Mouse (Mus musculus): ENCODE results near the gene Tnfrsf4.

Gene Tnfrsf4

GRCm38 (mm10) chr4:156013637-156014036 lies at the start of gene Tnfrsf4:
TSS of gene Tnfrsf4 (plus strand) at chr4:156013843.
- in situ Hi-C loops (cut with MboI, MseI) = no loop called here

- in situ Hi-C loops (cut with MboI, MseI) = loop anchor here (5.0 kb wide), 1 partner anchor 68 kb away; no protein-coding TSS in a partner anchor
These were observed 49.2 kb upstream of the Tnfrsf4 start for GRCm38 (mm10) chr4:155964396-155964795.

GRCm38 (mm10) chr4:155969043-155969653 lies 44.5 kb upstream of the Tnfrsf4 start:
- in situ Hi-C loops (cut with MboI, MseI) = no loop called here

DNA sequence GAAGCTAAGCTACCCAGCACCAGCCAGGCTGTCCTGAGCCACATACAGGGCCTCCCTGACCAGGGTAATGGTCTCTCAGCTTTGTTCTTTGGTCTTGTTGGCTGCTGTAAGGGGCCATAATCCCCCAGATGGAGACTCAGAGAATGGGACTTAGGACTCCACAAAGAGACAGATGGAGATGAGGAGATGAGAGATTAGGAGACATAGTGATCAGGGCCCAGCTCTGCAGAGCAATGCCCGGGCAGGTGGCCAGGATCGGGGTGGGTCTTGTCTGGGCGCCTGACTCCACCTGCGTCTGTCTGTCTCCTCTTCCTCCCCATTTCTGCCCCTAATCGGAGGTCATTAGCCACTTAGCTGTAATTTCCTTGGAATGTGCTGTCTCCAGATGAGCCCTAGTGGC lies 43.4 kb upstream of the Tnfrsf4 start:
- in situ Hi-C loops (cut with MboI, MseI) = loop anchor here (5.0 kb wide), 1 partner anchor 63 kb away; no protein-coding TSS in a partner anchor

DNA sequence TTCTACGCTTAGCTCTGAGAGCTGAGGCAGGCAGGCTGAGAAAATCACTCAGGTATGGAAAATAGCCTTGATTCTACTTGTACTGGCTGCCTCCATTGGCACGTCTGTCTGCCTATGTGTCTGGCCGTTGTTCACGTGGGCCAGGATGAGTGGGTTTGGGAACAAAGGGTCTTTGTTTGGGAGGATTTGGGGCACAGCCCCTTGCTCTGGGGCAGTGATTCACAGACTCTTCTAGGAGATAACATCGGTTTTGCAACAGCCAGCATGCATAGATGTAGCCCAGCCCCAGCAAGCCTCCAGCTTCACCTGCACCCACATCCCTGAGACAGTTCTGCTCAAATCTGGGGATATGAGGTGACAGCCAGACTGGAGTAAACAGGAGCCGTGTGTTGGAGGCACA lies 41.0 kb upstream of the Tnfrsf4 start:
- in situ Hi-C loops (cut with MboI, MseI) = loop anchor here (5.0 kb wide), 1 partner anchor 65 kb away; no protein-coding TSS in a partner anchor

DNA sequence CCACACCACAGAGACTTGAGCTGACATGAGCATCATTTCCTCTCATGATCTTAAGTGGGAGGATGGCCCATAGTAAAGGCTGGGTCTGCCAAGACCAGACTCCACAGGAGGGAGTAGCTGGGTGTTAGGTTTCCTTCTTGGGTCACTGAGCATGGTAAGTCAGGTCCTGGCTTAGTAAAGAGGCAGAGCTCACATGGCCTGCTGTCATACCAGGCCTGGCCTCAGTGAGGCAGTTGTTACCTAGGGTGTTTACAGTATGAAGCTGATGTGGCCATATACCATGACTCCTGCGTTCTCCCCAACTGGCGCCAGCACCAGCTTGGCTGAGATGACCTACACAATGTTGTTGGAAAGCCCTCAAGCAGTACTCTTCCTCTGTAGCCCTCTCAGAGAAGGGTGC lies 40.4 kb upstream of the Tnfrsf4 start:
- in situ Hi-C loops (cut with MboI, MseI) = loop anchor here (5.0 kb wide), 1 partner anchor 66 kb away; no protein-coding TSS in a partner anchor

- in situ Hi-C loops (cut with MboI, MseI) = no loop called here
These were observed 32.1 kb upstream of the Tnfrsf4 start for GRCm38 (mm10) chr4:155981436-155982082.

DNA sequence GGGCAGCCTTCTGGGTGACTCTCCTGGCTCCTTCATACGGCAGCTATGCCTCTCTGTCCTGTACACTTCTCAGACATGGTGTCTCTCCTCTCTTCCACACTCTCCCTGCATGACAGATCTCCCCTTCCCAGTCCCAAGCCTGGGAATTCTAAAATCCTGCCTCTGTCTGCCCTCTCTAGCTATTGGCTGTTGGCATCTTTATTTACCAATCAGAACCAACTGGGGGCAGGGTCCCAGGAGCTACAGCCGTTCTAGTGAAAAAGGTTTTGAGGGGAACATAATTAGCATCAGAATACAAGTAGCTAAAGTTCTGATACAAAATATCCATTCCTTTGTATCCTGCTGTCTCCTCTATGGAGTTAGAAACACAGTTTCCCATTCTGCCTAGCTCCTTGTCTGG lies 29.9 kb upstream of the Tnfrsf4 start:
- in situ Hi-C loops (cut with MboI, MseI) = no loop called here

DNA sequence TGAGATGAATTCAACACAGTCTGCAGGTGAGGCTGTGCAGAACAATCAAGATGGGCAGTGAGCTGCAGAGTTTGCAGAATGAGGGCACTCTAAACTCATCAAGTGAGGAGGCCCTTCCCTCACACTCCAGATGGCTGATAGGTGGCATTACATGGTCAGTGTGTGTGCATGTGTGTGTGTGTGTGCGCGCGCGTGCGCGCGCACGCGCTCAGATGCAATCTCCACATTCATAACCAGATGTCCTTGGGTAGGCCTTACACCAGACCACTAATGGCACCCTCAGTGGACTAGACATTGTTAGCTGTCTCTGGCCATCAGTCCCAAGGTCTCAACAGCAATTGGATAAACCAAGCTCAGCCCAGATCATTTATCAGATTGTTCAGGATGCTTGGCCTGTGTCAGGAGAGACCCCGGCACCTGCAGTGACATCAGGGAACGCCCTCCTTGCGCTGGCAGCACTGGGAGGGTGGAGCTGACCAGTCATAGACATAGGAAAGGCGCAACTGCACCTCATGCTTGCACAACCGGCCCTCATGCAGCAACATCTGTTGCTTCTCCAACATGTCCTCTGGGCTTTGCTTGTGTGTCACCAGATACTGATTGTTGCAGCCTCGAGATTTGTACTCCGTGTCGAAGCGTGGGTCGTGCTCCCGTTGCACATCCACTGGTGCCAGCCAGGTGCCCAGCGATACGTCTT lies 22.3 kb upstream of the Tnfrsf4 start:
- in situ Hi-C loops (cut with MboI, MseI) = no loop called here

DNA sequence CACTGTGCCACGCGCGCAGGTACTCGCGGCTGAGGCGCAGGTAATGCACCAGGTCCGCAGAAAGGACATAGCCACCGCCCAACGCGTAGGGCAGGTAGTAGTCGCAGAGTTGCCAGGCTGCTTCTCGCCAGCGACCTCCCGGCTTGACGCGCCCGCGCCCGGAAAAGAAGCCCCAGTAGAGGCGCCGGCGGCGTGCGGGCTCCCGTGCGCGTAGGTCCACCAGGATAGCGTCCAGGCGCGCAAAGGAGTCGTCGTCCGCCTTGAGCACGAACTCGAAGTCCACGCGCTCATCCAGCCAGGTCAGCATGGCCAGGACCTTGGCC lies 21.8 kb upstream of the Tnfrsf4 start:
- in situ Hi-C loops (cut with MboI, MseI) = no loop called here

- in situ Hi-C loops (cut with MboI, MseI) = no loop called here
These were observed 21.3 kb upstream of the Tnfrsf4 start, which contains the start of the genes B3galt6 and Sdf4 for GRCm38 (mm10) chr4:155992241-155992905. TSS of gene B3galt6 (minus strand) at chr4:155992649. TSS of gene Sdf4 (plus strand) at chr4:155992872.

GRCm38 (mm10) chr4:155992906-155993547 lies 20.6 kb upstream of the Tnfrsf4 start:
- in situ Hi-C loops (cut with MboI, MseI) = no loop called here

- in situ Hi-C loops (cut with MboI, MseI) = no loop called here
These were observed 20.0 kb upstream of the Tnfrsf4 start for GRCm38 (mm10) chr4:155993606-155994005.

DNA sequence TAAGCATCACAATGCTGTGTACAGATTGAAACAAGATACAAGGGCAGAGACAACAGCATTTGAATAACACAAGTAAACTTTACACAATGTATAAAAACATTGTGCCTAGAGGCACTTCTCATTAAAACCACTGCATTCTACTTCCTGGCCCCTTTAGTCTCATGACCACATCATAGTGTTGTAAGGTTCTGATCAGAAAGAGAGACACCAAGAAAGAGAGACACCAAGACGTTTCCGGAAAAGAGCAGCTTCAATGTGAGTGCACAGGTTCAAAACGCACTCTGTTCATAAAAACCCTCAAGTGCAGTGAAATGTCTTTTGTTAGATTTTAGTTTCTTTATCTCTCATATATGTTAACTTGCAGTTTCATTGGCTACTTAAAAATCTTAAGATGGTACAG lies 9.5 kb upstream of the Tnfrsf4 start:
- in situ Hi-C loops (cut with MboI, MseI) = no loop called here

- in situ Hi-C loops (cut with MboI, MseI) = no loop called here
These were observed 5.3 kb upstream of the Tnfrsf4 start for GRCm38 (mm10) chr4:156008369-156008768.

DNA sequence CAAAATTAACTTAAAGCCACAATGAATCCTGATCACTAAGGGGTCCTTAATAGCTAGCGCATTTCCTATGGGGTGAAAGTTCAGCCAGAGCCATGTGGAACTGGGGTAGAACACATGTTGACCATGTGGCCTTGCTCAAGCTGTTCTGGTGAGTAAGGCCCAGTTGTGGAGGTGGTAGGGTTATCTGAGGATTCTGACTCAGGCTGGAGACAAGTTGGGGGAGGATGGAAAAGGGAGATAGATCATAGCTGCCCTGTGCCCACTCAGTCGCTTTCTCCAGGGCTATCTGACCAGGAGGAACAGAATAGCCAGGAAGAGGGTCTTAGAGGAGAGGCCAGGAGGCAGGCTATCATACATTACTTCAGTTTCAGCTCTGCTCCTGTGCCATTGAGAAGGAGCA lies 793 bp downstream of the Tnfrsf4 start:
- in situ Hi-C loops (cut with MboI, MseI) = no loop called here

GRCm38 (mm10) chr4:156019771-156020170 lies 6.1 kb downstream of the Tnfrsf4 start:
- in situ Hi-C loops (cut with MboI, MseI) = no loop called here

DNA sequence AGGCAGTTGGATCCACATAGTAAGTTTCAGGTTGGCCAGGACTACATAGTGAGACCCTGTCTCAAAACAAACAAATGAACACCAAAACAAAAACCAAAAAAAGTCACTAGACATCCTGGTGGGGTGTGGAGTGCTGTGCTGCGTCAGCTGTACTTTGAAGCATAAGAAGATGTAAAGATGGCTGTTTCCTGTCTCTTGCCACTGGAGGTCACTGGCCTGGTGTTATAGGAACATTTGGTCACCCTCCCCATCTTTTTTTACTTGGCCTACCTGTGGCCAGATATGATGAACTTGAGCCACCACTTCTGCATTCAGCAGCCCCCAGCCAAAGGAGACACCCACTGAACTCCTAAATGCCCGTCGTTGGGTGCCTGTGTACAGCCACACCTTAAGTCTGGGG lies 7.7 kb downstream of the Tnfrsf4 start:
- in situ Hi-C loops (cut with MboI, MseI) = no loop called here

DNA sequence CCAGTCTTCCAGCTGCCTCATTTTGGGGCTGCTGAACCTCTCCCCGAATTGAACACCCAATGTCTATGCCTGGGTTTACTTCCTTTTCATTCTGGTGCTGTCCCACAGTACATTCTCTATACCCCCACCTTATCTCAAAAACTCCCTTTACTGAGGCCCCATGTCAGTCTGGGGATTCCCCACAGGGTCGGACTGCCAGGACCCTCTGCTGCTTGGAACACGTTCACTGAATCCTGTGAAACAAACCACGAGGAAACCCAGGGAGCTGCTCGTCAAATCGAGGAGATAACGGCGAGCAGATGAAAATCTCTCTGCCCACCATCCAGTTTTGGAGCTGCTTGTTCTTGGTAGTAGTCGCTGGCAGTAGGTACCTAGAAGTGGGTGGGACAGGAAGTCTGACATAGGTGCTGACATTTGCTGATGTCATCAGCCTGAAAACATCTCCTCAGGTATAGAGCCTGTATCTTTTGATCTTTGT lies 8.3 kb downstream of the Tnfrsf4 start:
- in situ Hi-C loops (cut with MboI, MseI) = no loop called here

DNA sequence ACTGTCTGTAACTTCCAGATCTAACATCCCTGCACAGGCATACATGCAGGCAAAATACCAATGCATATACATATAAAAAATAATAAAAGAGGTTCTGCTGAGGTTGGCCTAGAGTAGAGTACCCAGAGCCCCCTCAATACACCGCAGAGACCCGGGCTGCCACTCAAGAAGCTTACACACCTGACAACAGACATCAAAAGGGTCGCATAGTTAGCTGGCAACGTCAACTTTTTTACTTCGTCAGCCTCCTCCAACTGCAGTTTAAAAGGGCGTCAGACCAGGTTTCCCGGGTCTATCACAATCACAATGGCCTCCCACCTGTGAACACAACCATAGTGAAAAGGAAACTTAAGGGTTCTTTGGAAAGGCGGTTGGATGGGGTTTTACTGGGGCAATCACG lies 9.9 kb downstream of the Tnfrsf4 start:
- in situ Hi-C loops (cut with MboI, MseI) = no loop called here

DNA sequence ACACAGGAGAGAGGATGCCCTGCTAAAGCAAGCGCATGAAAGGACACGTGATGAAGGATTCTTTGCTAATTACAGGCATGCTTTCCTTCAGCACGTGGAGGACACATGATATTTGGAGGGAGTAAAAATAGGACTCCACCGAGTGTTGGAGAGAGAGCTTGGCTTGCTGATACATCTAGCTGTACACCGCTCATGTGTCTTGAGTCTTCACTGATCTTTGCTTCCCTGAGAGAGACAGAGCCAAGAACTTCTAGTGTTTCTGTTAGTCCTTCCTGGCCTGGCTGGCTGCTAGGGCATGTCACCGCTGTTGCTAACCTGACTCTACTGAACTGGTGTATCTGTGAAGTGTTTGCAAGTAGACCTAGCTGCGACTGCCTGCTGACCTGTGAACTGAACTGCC lies 10.5 kb downstream of the Tnfrsf4 start:
- in situ Hi-C loops (cut with MboI, MseI) = no loop called here

DNA sequence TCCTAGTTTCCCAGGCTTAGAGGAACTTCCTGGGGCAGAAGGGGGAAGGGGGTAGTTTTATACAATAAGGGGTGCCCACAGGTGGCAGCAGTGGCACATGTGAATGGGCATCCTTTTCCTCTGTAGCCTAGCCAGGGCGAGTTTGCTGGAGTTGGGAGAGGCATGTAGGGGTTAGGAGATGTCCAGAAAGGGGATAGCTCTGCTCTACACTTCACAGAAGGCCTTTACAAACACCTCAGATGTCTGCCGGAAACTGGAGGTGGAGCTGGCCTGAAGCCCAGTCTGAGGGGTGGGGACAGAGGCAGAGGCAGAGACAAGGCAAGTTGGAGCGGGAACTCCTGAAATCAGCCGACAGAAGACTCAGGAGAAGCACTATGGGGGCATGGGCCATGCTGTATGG lies 12.4 kb downstream of the Tnfrsf4 start, which contains the start of gene Tnfrsf18:
Tnfrsf18 (plus strand) TSS at position 152 of the 400 bp plus-strand sequence.
- in situ Hi-C loops (cut with MboI, MseI) = no loop called here

All from T-helper 2 cell (primary cell).